Mouse (Mus musculus) stomach, embryonic 14.5 days (tissue): ENCODE results near the gene Tmem161b. TPM values are rescaled to one million over a fixed set of nuclear protein-coding genes. Genes with fewer than 3 reads are reported as not detected.
"Not testable (repeated sequence)": the region's sequence is repeated elsewhere in the genome, so short reads cannot be mapped to it uniquely, and the experiment has no call there.

ENCODE experiments used
- ATAC-seq: fragments of 200-750 bp; cut with Nextera tagmentation; 2 replicates; pipeline ENCODE4 v1.8.0; 2017; ENCODE audit warnings: low read depth, moderate TSS enrichment; ENCODE audit not compliant: insufficient number of reproducible peaks, insufficient read depth, low FRiP score
- H3K27ac ChIP-seq: fragments of 300-500 bp; sonication (generic); 2 replicates; pipeline ENCODE4 v1.5.1; 2014; ENCODE audit warnings: mild to moderate bottlenecking, low read length, moderate library complexity, mixed read lengths
- H3K27me3 ChIP-seq: fragments of 300-500 bp; sonication (generic); 2 replicates; pipeline ENCODE4 v1.6.1; 2014; ENCODE audit warnings: low read length, control low read depth, mixed read lengths; ENCODE audit not compliant: control insufficient read depth, insufficient read depth
- H3K36me3 ChIP-seq: fragments of 300-500 bp; sonication (generic); 2 replicates; pipeline ENCODE4 v1.6.1; 2014; ENCODE audit warnings: mild to moderate bottlenecking, control low read depth, low read length, moderate library complexity, mixed read lengths; ENCODE audit not compliant: control insufficient read depth, insufficient read depth
- H3K4me1 ChIP-seq: fragments of 300-500 bp; sonication (generic); 2 replicates; pipeline ENCODE4 v1.6.1; 2014; ENCODE audit warnings: low read length, control low read depth, mixed read lengths; ENCODE audit not compliant: control insufficient read depth, insufficient read depth
- H3K4me2 ChIP-seq: fragments of 300-500 bp; sonication (generic); replicated peaks from 2 replicates; pipeline ENCODE4 v1.6.1; 2014; ENCODE audit warnings: low read depth, low read length, control low read depth
- H3K4me3 ChIP-seq: fragments of 300-500 bp; sonication (generic); 2 replicates; pipeline ENCODE4 v1.5.1; 2014; ENCODE audit warnings: low read depth, low read length, control low read depth
- H3K9ac ChIP-seq: fragments of 300-500 bp; sonication (generic); replicated peaks from 2 replicates; pipeline ENCODE4 v1.6.1; 2014; ENCODE audit warnings: low read depth, mild to moderate bottlenecking, control low read depth, low read length, moderate library complexity, mixed read lengths
- H3K9me3 ChIP-seq: fragments of 300-500 bp; sonication (generic); 2 replicates; pipeline ENCODE4 v1.6.1; 2016; ENCODE audit warnings: low read depth, low read length, control low read depth; ENCODE audit not compliant: control insufficient read depth
- WGBS: fragments of 180-500 bp; shearing (Covaris S2); extraction: QIAGEN DNeasy Blood & Tissue Kit; methylation state at CpG from one replicate; pipeline ENCODE4 v1.1.7; 2014; 5-methylcytosine and 5-hydroxymethylcytosine counted together
- polyA plus RNA-seq: library from polyadenylated mRNA; unstranded; fragments of >200 nt; fragmentation: Nextera tagmentation; extraction: Ambion mirVana; gene quantifications from 2 replicates; pipeline ENCODE4 v1.2.1, GENCODE M21; 2014

The Tmem161b gene
- polyA plus RNA-seq: 22.1 and 22.5 TPM in 2 replicates

- Histone ChIP-seq H3K27ac (peak within 1 kb of the TSS; percentile 56), H3K4me2 (peak within 1 kb of the TSS; percentile 80), H3K27me3 (no peaks in the 10 kb centered on the region), H3K36me3 (no peaks in the 10 kb centered on the region), H3K9ac (peak within 1 kb of the TSS; percentile 68), H3K9me3 (no peaks in the 10 kb centered on the region), H3K4me1 (peaks cover 4% of the 10 kb centered on the region; the same call in 1 of the 2 replicates), H3K4me3 (peak within 1 kb of the TSS; percentile 80)
- WGBS: under 1% methylated on average over 52 of the region's 52 CpGs
- ATAC-seq: peak; percentile 99
Observed at GRCm38 (mm10) chr13:84221820-84222681, at the start of gene Tmem161b. TSS of gene Tmem161b (plus strand) at chr13:84222296.

DNA sequence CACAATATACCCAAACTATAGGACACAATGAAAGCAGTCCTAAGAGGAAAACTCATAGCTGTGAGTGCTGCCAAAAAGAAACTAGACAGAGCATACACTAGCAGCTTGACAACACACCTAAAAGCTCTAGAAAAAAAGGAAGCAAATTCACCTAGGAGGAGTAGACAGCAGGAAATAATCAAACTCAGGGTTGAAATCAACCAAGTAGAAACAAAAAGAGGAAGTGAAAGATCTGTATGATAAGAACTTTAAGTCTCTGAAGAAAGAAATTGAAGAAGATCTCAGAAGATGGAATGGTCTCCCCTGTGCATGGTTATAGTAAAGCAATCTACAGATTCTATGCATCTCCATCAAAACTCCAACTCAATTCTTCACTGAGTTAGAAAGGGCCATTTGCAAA, 36.3 kb upstream of the Tmem161b start:
- not testable (repeated sequence) for H3K4me3 ChIP-seq, H3K9me3 ChIP-seq, H3K36me3 ChIP-seq, H3K4me1 ChIP-seq, H3K27me3 ChIP-seq, ATAC-seq, H3K9ac ChIP-seq, H3K4me2 ChIP-seq, H3K27ac ChIP-seq

DNA sequence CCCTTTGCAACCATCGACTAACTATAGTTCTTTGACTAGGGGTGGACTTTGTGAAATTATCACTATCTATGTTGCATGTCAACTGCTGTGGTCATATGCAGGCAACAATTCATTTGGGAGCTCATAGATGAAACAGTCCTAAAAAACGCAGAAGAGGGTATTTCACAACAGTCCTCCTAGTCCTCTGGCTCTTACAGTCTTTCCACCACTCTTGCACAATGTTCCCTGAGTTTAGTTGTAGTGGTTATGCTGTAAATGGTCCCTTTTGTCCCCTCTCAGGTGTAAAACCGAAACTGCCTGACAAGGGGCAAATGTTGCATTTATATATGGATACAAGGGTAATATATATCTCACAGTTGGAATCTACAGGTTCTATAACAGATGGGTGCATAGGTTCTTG, 29.4 kb upstream of the Tmem161b start:
- ATAC-seq: no peak
- no peaks in the 10 kb centered on the region for H3K9me3 ChIP-seq
- no peaks in the 10 kb centered on the region for H3K4me1 ChIP-seq
- no peak overlapping the region for H3K9ac ChIP-seq
- no peak overlapping the region for H3K27ac ChIP-seq
- H3K36me3 ChIP-seq: no peaks in the 10 kb centered on the region
- 73% methylated on average over 3 of the region's 3 CpGs for WGBS
- H3K4me2 ChIP-seq: no peak overlapping the region
- no peaks in the 10 kb centered on the region for H3K27me3 ChIP-seq
- no peak overlapping the region for H3K4me3 ChIP-seq

- Histone ChIP-seq H3K9me3 (no peaks in the 10 kb centered on the region), H3K27me3 (no peaks in the 10 kb centered on the region), H3K4me1 (peaks cover 4% of the 10 kb centered on the region; the same call in 1 of the 2 replicates), H3K36me3 (no peaks in the 10 kb centered on the region), H3K4me2 (peak overlapping the region; percentile 80), H3K9ac (peak overlapping the region; percentile 68), H3K4me3 (peak overlapping the region; percentile 80), H3K27ac (peak overlapping the region; percentile 56)
- no peak for ATAC-seq
- 2% methylated on average over 10 of the region's 10 CpGs for WGBS
Observed at GRCm38 (mm10) chr13:84222682-84222992, 541 bp downstream of the Tmem161b start.

GRCm38 (mm10) chr13:84223018-84223417, 922 bp downstream of the Tmem161b start:
- Histone ChIP-seq H3K9me3 (no peaks in the 10 kb centered on the region), H3K36me3 (no peaks in the 10 kb centered on the region), H3K9ac (peak overlapping the region; percentile 68; the same call in 1 of the 2 replicates), H3K4me1 (peaks cover 4% of the 10 kb centered on the region; the same call in 1 of the 2 replicates), H3K4me3 (peak overlapping the region; percentile 80), H3K27ac (no peak overlapping the region), H3K4me2 (peak overlapping the region; percentile 80), H3K27me3 (no peaks in the 10 kb centered on the region)
- WGBS: 48% methylated on average over 5 of the region's 5 CpGs
- ATAC-seq: no peak

DNA sequence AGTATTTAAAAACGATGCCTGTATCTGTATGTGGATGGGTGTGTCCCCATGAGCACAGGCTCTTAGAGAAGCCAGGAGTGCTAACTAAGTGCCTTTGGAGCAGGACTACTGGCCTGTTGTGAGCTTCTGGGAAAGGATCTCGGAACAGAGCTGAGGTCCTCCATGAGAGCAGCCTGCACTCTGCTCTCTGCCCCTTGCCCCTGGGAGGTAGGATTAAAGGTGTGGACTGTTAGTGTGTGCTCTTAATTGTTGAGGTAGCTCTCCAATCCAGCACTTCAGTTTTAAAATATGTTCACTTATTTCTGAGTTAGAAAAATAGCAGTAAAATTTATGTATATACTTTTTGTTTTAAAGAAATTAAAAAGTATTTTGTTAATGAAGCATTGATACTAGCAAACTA, 11.9 kb downstream of the Tmem161b start:
- Histone ChIP-seq H3K4me1 (no peaks in the 10 kb centered on the region), H3K4me3 (no peak overlapping the region), H3K27ac (no peak overlapping the region), H3K4me2 (no peak overlapping the region), H3K9me3 (peaks cover 8% of the 10 kb centered on the region; the same call in 1 of the 2 replicates), H3K36me3 (no peaks in the 10 kb centered on the region), H3K27me3 (no peaks in the 10 kb centered on the region), H3K9ac (no peak overlapping the region)
- 88% methylated on average over 2 of the region's 2 CpGs for WGBS
- no peak for ATAC-seq

DNA sequence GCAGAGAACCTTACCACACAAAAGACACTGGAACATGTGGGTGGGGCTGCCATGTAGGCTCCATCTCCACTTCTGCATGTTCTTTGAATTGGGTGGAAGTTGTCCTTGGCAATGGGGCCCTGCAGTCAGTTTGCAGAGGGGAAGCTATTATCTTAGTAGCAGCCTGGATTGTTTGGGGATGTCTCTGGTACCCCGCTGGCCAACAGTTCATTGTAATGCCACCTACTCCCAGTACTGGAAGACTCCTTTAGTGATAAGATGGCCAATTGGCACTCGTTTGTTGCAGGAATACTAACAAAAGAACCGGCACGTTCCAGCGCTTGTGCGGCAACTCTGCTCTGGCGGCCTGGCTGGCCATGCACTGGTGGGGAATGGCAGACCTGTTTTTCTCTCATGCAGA, 14.7 kb downstream of the Tmem161b start:
- no peak for ATAC-seq
- Histone ChIP-seq H3K9me3 (peaks cover 8% of the 10 kb centered on the region; the same call in 1 of the 2 replicates), H3K27me3 (no peaks in the 10 kb centered on the region), H3K36me3 (no peaks in the 10 kb centered on the region), H3K4me2 (no peak overlapping the region), H3K4me3 (no peak overlapping the region), H3K4me1 (no peaks in the 10 kb centered on the region), H3K27ac (no peak overlapping the region), H3K9ac (no peak overlapping the region)
- 92% methylated on average over 7 of the region's 7 CpGs for WGBS

DNA sequence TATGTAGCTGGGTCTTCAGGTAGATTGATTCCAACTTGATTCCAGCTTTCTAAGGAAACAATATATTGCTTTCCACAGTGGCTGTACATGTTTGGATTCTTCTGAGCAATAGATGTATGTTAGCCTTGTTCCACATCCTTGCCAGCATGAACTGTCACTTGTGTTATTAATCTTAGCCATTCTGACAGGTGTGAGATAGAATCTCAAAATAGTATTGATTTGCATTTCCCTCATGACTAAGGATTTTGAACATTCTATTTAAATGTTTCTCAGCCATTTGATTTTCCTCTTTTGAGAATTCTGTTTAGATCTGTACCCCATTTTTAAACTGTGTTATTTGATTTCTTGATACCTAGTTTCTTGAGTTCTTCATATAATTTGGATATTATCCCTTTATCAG, 16.1 kb downstream of the Tmem161b start:
- H3K9me3 ChIP-seq: peaks cover 8% of the 10 kb centered on the region; the same call in 1 of the 2 replicates
- no peak overlapping the region for H3K4me2 ChIP-seq
- no peaks in the 10 kb centered on the region for H3K36me3 ChIP-seq
- H3K4me1 ChIP-seq: no peaks in the 10 kb centered on the region
- no peak overlapping the region for H3K9ac ChIP-seq
- no peak overlapping the region for H3K4me3 ChIP-seq
- H3K27me3 ChIP-seq: no peaks in the 10 kb centered on the region
- no peak overlapping the region for H3K27ac ChIP-seq
- ATAC-seq: no peak
